Mouse (Mus musculus) embryonic facial prominence, embryonic 15.5 days (tissue): ENCODE data around the gene Pkp4. TPM values are rescaled to one million over a fixed set of nuclear protein-coding genes. Genes with fewer than 3 reads are reported as not detected.

Source experiments
- ATAC-seq: fragments of 200-750 bp; cut with Nextera tagmentation; 2 replicates; pipeline ENCODE4 v1.8.0; 2017; ENCODE audit warnings: low read depth, moderate TSS enrichment; ENCODE audit not compliant: insufficient number of reproducible peaks, low FRiP score, low TSS enrichment
- H3K27ac ChIP-seq: fragments of 300-500 bp; sonication (generic); replicated peaks from 2 replicates; pipeline ENCODE4 v1.5.1; 2015; ENCODE audit warnings: mild to moderate bottlenecking, inconsistent platforms
- H3K27me3 ChIP-seq: fragments of 300-500 bp; sonication (generic); 2 replicates; pipeline ENCODE4 v1.6.1; 2015; ENCODE audit warnings: inconsistent platforms
- H3K36me3 ChIP-seq: fragments of 300-500 bp; sonication (generic); 2 replicates; pipeline ENCODE4 v1.6.1; 2015; ENCODE audit warnings: mild to moderate bottlenecking, inconsistent platforms
- H3K4me1 ChIP-seq: fragments of 300-500 bp; sonication (generic); 2 replicates; pipeline ENCODE4 v1.6.1; 2015; ENCODE audit warnings: inconsistent platforms
- H3K4me2 ChIP-seq: fragments of 300-500 bp; sonication (generic); replicated peaks from 2 replicates; pipeline ENCODE4 v1.6.1; 2015; ENCODE audit warnings: mild to moderate bottlenecking, inconsistent platforms
- H3K4me3 ChIP-seq: fragments of 300-500 bp; sonication (generic); replicated peaks from 2 replicates; pipeline ENCODE4 v1.5.1; 2015; ENCODE audit warnings: mild to moderate bottlenecking, inconsistent platforms
- H3K9ac ChIP-seq: fragments of 300-500 bp; sonication (generic); 2 replicates; pipeline ENCODE4 v1.6.1; 2015; ENCODE audit warnings: inconsistent platforms
- H3K9me3 ChIP-seq: fragments of 300-500 bp; sonication (generic); replicated peaks from 2 replicates; pipeline ENCODE4 v1.6.1; 2016; ENCODE audit warnings: inconsistent platforms
- WGBS: fragments of 180-500 bp; shearing (Covaris S2); methylation state at CpG from one replicate; pipeline ENCODE4 v1.1.7; 2015; 5-methylcytosine and 5-hydroxymethylcytosine counted together
- polyA plus RNA-seq: library from polyadenylated mRNA; unstranded; fragments of >200 nt; fragmentation: Nextera tagmentation; extraction: Ambion mirVana; gene quantifications from 2 replicates; pipeline ENCODE4 v1.2.1, GENCODE M21; 2015

Gene Pkp4
- polyA plus RNA-seq, 1 experiment from 2014 or later, result 26.1 TPM

- Histone ChIP-seq H3K9ac (no peak overlapping the region), H3K4me3 (no peak overlapping the region), H3K36me3 (no peaks in the 10 kb centered on the region), H3K9me3 (no peaks in the 10 kb centered on the region), H3K4me2 (no peak overlapping the region), H3K27me3 (no peaks in the 10 kb centered on the region), H3K27ac (no peak overlapping the region), H3K4me1 (no peaks in the 10 kb centered on the region)
- no peak for ATAC-seq
- 80% methylated on average over 6 of the region's 6 CpGs for WGBS
Measured at GRCm38 (mm10) chr2:59272713-59273112, 112.1 kb downstream of the Pkp4 start.

DNA sequence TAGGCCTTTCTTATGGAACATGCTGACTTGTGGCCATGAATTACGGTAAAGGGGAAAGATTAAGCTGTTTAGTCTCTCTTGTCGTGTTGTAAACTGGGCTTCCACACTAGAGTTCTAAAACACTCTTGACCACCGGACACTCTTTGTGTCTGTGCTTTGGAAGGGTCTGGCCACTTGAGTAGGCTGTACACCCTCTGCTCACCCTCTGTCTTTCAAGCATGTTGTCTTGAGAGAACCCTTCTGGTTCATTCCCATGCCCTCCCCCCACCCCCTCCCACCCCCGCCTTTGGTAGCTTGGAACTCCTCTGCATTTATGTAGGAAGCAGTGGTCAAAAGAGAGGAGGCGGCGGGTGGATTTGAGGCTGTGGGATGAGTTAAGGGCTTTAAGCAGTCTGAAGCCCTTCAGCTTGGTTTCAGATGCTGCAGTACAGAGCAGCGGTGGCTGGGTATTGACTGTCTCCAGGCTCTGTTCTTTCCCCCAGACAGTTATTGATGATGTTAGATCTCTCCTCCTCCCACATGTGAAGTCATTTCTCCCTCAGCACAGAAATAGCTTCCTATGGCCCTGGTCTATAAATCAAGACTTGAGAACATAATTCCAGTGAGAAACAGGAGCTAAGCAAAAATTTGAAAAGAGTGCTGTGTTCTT lies 120.4 kb downstream of the Pkp4 start:
- no peak overlapping the region for H3K27ac ChIP-seq
- no peaks in the 10 kb centered on the region for H3K36me3 ChIP-seq
- H3K9ac ChIP-seq, result no peak overlapping the region
- no peak overlapping the region for H3K4me3 ChIP-seq
- no peaks in the 10 kb centered on the region for H3K27me3 ChIP-seq
- peaks cover 18% of the 10 kb centered on the region; the same call in 1 of the 2 replicates for H3K4me1 ChIP-seq
- no peak for ATAC-seq
- no peak overlapping the region for H3K4me2 ChIP-seq
- WGBS, result 80% methylated on average over 7 of the region's 7 CpGs
- H3K9me3 ChIP-seq, result no peaks in the 10 kb centered on the region

GRCm38 (mm10) chr2:59282966-59283365 lies 122.3 kb downstream of the Pkp4 start:
- Histone ChIP-seq H3K4me3 (no peak overlapping the region), H3K9me3 (no peaks in the 10 kb centered on the region), H3K27ac (no peak overlapping the region), H3K36me3 (no peaks in the 10 kb centered on the region), H3K4me2 (no peak overlapping the region), H3K9ac (no peak overlapping the region), H3K27me3 (no peaks in the 10 kb centered on the region), H3K4me1 (peaks cover 24% of the 10 kb centered on the region; the same call in 1 of the 2 replicates)
- ATAC-seq, result no peak
- 93% methylated on average over 6 of the region's 6 CpGs for WGBS

GRCm38 (mm10) chr2:59284216-59284615 lies 123.6 kb downstream of the Pkp4 start:
- H3K4me3 ChIP-seq, result no peak overlapping the region
- H3K4me1 ChIP-seq, result peaks cover 24% of the 10 kb centered on the region; the same call in 1 of the 2 replicates
- H3K27me3 ChIP-seq, result no peaks in the 10 kb centered on the region
- no peak overlapping the region for H3K27ac ChIP-seq
- H3K9me3 ChIP-seq, result no peaks in the 10 kb centered on the region
- WGBS, result 93% methylated on average over 5 of the region's 5 CpGs
- H3K9ac ChIP-seq, result no peak overlapping the region
- ATAC-seq, result no peak
- H3K4me2 ChIP-seq, result no peak overlapping the region
- H3K36me3 ChIP-seq, result no peaks in the 10 kb centered on the region

- ATAC-seq, result no peak
- Histone ChIP-seq H3K9me3 (no peaks in the 10 kb centered on the region), H3K27me3 (no peaks in the 10 kb centered on the region), H3K9ac (no peak overlapping the region), H3K36me3 (no peaks in the 10 kb centered on the region), H3K4me1 (peaks cover 27% of the 10 kb centered on the region), H3K27ac (no peak overlapping the region), H3K4me2 (no peak overlapping the region), H3K4me3 (no peak overlapping the region)
- 86% methylated on average over 8 of the region's 8 CpGs for WGBS
Measured at GRCm38 (mm10) chr2:59284734-59285490, 124.3 kb downstream of the Pkp4 start.

- Histone ChIP-seq H3K9me3 (no peaks in the 10 kb centered on the region), H3K4me1 (peaks cover 34% of the 10 kb centered on the region), H3K36me3 (no peaks in the 10 kb centered on the region), H3K27ac (no peak overlapping the region), H3K9ac (no peak overlapping the region), H3K4me2 (no peak overlapping the region), H3K27me3 (no peaks in the 10 kb centered on the region), H3K4me3 (no peak overlapping the region)
- 69% methylated on average over 1 of the region's 1 CpGs for WGBS
- ATAC-seq, result no peak
Measured at GRCm38 (mm10) chr2:59285581-59285980, 124.9 kb downstream of the Pkp4 start.

DNA sequence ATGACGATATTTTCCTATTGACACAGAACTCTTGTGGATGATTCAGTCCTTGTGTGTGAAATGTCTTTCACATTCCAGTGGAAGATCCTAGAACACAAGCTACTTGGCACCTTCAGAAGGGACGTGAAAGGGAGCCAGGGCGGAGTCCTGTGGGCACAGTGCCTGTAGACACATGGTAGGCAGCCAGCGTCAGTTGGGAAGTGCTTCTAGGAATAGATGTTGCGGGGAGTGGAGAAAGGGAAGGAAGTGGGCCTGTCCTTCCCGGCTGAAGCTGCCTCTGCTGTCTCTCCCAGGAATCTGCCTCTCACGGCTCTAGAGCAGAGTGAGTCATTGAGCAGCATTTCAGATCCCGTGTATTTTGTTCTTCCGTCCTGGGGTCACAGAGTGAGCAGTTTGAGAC lies 125.6 kb downstream of the Pkp4 start:
- 34% methylated on average over 9 of the region's 9 CpGs for WGBS
- H3K4me3 ChIP-seq, result no peak overlapping the region
- no peaks in the 10 kb centered on the region for H3K36me3 ChIP-seq
- no peak overlapping the region for H3K9ac ChIP-seq
- H3K4me2 ChIP-seq, result no peak overlapping the region
- H3K27me3 ChIP-seq, result no peaks in the 10 kb centered on the region
- ATAC-seq, result peak; percentile 59; the same call in 1 of the 2 replicates
- H3K9me3 ChIP-seq, result no peaks in the 10 kb centered on the region
- peaks cover 31% of the 10 kb centered on the region for H3K4me1 ChIP-seq
- 0 out of 2 replicates have a peak overlapping the region, but pooled peaks have one; percentile 18 for H3K27ac ChIP-seq

DNA sequence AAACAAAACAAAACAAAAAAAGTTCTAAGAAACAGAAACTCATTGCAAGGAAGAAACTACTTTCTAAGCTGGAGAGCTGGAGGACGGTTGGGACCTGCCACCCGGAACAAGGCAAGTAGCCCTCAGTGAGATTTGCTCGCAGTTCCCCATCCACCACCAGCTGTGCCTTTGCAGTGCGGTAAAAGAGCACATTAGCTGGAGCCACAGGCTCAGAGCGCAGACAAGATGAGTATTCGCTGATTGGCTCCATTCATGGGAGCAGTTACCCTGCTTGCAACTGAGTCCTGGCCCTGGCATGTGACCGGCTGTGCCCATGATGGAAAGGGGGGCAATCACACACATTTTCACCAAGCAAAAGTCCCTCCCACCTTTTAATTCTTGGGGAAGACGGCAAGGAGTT lies 127.0 kb downstream of the Pkp4 start:
- no peak for ATAC-seq
- no peaks in the 10 kb centered on the region for H3K9me3 ChIP-seq

DNA sequence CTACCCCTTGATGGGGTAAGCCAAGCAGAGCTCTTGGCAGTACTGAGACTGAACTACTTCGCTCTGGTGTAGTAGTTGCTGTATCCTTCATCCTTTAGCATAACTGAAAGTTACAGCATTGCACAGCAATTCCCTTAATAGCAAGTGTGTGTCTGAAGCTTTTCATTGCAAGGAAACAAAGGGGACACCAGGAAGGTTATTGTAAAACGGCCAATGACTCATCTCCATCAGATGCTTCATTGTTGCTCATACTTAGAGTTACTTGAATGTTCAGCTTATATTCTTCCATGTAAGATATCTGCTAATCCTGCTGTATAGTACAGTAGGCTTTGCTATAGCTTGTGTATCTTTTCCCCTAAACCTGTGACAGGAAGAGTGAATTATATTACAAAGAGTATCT lies 128.8 kb downstream of the Pkp4 start:
- H3K4me2 ChIP-seq, result no peak overlapping the region
- WGBS, result 87% methylated on average over 2 of the region's 2 CpGs
- H3K27me3 ChIP-seq, result no peaks in the 10 kb centered on the region
- no peak overlapping the region for H3K9ac ChIP-seq
- no peaks in the 10 kb centered on the region for H3K9me3 ChIP-seq
- peaks cover 29% of the 10 kb centered on the region for H3K4me1 ChIP-seq
- no peak overlapping the region for H3K27ac ChIP-seq
- no peaks in the 10 kb centered on the region for H3K36me3 ChIP-seq
- H3K4me3 ChIP-seq, result no peak overlapping the region
- ATAC-seq, result no peak

More for the DNA sequence above, 127.0 kb downstream of the Pkp4 start:
- no peak overlapping the region for H3K4me3 ChIP-seq
- H3K36me3 ChIP-seq, result no peaks in the 10 kb centered on the region
- no peak overlapping the region for H3K4me2 ChIP-seq
- H3K4me1 ChIP-seq, result peaks cover 31% of the 10 kb centered on the region
- H3K9ac ChIP-seq, result no peak overlapping the region
- H3K27me3 ChIP-seq, result no peaks in the 10 kb centered on the region
- WGBS, result 82% methylated on average over 8 of the region's 8 CpGs
- no peak overlapping the region for H3K27ac ChIP-seq

GRCm38 (mm10) chr2:59290391-59290790 lies 129.7 kb downstream of the Pkp4 start:
- no peaks in the 10 kb centered on the region for H3K36me3 ChIP-seq
- H3K27ac ChIP-seq, result 0 out of 2 replicates have a peak overlapping the region, but pooled peaks have one; percentile 22
- H3K9me3 ChIP-seq, result no peaks in the 10 kb centered on the region
- H3K9ac ChIP-seq, result no peak overlapping the region
- H3K4me2 ChIP-seq, result no peak overlapping the region
- peaks cover 22% of the 10 kb centered on the region for H3K4me1 ChIP-seq
- H3K4me3 ChIP-seq, result no peak overlapping the region
- 24% methylated on average over 3 of the region's 3 CpGs for WGBS
- no peaks in the 10 kb centered on the region for H3K27me3 ChIP-seq
- ATAC-seq, result peak; percentile 69

DNA sequence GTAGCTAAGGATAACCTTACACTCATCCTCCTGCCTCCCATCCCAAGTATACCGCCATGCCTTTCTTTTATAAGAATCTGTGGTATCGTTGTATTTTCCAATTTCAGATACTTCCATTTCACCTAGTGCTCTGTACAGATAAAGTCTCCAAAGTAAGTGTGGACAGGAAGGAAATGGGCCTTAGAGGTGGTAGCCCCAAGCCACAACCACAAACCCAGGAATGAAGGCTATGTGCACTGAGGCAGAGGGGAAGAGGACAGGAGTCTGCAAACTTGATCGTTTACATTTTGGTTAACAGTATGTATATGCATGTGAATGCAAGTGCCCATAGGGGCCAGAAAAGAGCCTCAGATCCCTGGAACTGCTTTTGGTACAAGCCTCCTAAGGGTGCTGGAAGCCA lies 139.2 kb downstream of the Pkp4 start:
- 90% methylated on average over 3 of the region's 3 CpGs for WGBS
- no peak for ATAC-seq
- H3K27ac ChIP-seq, result no peak overlapping the region
- no peak overlapping the region for H3K4me3 ChIP-seq
- H3K36me3 ChIP-seq, result no peaks in the 10 kb centered on the region
- H3K4me1 ChIP-seq, result no peaks in the 10 kb centered on the region
- H3K9ac ChIP-seq, result no peak overlapping the region
- H3K9me3 ChIP-seq, result no peaks in the 10 kb centered on the region
- no peaks in the 10 kb centered on the region for H3K27me3 ChIP-seq
- no peak overlapping the region for H3K4me2 ChIP-seq
